Mouse (Mus musculus): ENCODE measurements around the gene St8sia6.
"Not testable (repeated sequence)": the region's sequence is repeated elsewhere in the genome, so short reads cannot be mapped to it uniquely, and the experiment has no call there.

DNA sequence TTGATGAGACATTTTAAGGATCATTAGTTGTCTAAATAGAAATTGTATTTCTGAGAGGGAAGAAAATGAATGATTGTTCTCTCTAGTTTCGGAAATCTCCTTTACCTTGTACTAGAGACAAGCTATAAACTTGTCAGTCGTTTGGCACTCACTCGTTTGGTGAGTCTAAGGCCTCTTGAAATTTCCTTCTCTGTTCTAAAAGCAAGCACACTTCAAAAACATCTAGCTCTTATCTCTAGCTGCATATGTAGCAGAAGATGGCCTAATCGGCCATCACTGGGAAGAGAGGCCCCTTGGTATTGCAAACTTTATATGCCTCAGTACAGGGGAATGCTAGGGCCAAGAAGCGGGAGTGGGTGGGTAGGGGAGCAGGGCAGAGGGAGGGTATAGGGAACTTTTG, 190.2 kb downstream of the St8sia6 start:
- not testable (repeated sequence) for TF ChIP-seq CTCF, EP300 (IDR thresholded peaks at IDR 0.05)

Data from lung, postnatal 0 days (tissue).